Mouse (Mus musculus) myocyte (in vitro differentiated cells): ENCODE data around the gene Gm9507.

Source experiments
- E2F4 ChIP-seq: IDR thresholded peaks from one replicate; pipeline ENCODE4 v1.6.1; 2011; ENCODE audit warnings: mild to moderate bottlenecking, control low read depth, moderate library complexity; ENCODE audit not compliant: insufficient read depth
- MYOD1 ChIP-seq, 3 experiments: IDR thresholded peaks; one replicate each; pipeline ENCODE4 v1.6.1; 2011; ENCODE audit warnings: control low read depth in 2 of 3, low read depth in 2 of 3, mild to moderate bottlenecking in 2 of 3, moderate library complexity in 1 of 3; ENCODE audit not compliant: insufficient read length in 2 of 3, control insufficient read depth in 1 of 3
- POLR2A ChIP-seq: IDR thresholded peaks from one replicate; pipeline ENCODE4 v1.6.1; 2011; ENCODE audit warnings: low read depth, mild to moderate bottlenecking, control low read depth, moderate library complexity; ENCODE audit not compliant: insufficient read length

DNA sequence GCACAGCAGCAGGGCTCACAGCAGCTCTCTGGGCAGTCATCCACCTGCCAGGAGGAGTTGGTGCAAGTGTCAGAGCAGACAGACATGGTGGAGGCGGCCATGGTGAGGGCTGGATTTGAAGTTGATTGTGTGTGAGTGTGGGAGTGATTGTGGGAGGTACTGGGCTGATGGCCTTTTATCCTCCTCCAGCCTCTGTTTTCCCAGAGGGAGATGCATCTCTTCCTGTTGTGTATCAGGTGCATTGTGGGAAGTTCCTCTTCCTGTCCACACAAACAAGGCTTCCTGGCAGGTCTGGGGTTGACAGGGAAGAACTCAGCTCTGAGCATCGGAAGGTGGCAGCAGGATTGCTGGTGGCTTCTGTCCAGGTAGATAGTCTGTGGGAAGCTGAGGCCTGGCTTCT, 16.7 kb downstream of the Gm9507 start, which contains the start of gene Gm9639:
- TF ChIP-seq POLR2A (no peak), E2F4 (no peak), MYOD1 (IDR thresholded peaks at IDR 0.05; ENCODE audit: control insufficient read depth in 1 of 3, insufficient read length in 2 of 3, low read depth in 2 of 3) (no peak)
